Mouse (Mus musculus) G1E-ER4 (cell line): Measurements from ENCODE around the gene Tmppe. TPM values are rescaled to one million over a fixed set of nuclear protein-coding genes. Genes with fewer than 3 reads are reported as not detected.

ENCODE experiments used
- GATA1 ChIP-seq: IDR thresholded peaks from one replicate; pipeline ENCODE4 v1.8.0; 2012; ENCODE audit warnings: low read length, inconsistent platforms
- polyA plus RNA-seq: library from polyadenylated mRNA; stranded (reverse); fragments of >175 nt; gene quantifications from 2 replicates; pipeline ENCODE4 v1.2.3, GENCODE M21; 2012

The Tmppe gene
- polyA plus RNA-seq = 4.2 and 7.4 TPM in 2 replicates

DNA sequence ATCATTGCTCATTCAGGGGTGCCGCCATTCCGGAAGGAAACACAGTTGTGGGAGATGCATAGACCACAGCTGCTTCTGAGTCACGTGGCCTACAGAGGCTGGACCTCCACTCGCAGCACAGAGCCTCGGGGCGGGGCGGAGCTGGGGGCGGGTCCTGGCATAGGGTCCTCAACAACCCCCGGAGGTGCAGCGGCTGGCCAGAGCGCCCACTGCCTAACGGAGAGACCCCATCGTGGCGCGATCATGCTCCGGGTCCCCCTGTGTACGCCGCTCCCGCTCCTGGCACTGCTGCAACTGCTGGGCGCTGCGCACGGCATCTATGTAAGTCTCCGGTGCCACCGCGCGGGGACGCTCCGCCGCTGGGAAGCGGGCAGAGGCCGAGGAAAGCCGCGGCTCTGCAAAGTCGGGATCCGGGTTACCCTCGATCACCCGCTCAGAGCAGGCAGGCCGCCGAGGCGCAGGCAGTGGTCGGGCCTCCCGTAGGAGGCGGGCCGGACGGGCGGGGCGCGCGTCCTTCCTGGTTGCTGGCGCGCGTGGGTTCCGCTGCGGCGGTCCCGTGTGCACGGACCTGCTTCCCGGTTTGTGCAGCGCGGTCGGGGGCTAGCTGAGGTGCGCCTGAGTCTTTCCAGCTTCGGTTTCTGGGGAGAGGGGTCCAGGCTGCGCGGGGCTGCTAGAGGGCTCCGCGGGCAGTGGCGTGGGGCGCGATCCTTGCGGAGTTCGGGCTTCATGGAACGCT, at the start of gene Tmppe, which contains the start of gene Glb1:
Gene Tmppe, plus strand, starts transcription at position 157 of the 736 bp plus-strand sequence.
Gene Glb1, plus strand, starts transcription at position 128 of the 736 bp plus-strand sequence.
- no peak for TF ChIP-seq GATA1

DNA sequence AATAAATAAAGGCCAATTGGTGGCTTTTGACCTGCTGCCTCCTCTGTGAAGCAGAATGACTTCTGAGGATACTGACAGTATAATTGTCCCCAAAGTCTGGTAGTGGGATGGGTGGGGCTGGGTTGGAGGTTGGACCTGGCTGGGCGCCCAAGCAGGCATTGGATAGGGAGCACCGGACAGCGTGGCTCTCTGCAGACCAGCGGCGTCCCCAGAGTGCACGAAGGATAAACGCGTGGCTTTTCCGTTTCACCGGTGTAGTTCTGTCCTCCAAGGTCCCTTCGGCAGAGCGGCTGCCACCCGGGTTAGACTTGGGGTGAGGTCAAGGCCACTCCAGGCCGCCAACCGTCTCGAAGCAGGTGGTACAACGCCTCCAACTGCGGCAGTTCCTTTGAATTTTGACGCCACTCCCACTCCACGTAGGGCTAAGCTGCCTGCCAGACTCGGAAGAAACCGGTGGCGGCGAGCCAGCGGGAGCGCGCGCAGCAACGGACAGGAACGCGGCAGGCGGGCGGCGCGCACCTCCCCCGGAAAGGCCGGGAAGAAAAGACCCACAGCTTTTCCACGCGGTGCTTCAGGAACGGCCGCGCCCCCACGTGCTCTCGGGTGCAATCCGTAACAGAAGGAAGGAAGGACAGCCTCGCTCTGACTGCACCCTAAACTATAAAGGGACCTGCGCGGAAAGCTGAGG, 33.0 kb upstream of the Tmppe start:
- TF ChIP-seq GATA1 = no peak

DNA sequence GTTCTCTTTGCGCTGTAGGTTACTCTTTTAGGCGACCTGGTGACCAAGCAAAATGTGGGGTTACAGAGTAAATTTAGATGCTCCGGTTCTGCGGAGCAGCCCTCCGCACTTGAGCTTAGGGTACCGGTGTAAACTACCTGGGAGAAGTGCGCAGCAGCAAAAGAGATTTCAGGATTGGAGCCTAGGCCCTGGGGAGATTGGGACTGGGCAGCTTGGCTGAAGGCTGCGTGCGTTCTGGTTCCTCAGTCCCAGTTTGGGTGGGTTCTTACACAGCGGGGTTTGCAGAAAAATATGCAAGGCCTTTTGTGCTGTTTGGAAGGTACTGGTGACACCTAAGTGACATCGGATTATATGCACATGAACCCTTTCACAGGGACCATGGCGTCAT, 32.4 kb upstream of the Tmppe start:
- no peak for TF ChIP-seq GATA1

DNA sequence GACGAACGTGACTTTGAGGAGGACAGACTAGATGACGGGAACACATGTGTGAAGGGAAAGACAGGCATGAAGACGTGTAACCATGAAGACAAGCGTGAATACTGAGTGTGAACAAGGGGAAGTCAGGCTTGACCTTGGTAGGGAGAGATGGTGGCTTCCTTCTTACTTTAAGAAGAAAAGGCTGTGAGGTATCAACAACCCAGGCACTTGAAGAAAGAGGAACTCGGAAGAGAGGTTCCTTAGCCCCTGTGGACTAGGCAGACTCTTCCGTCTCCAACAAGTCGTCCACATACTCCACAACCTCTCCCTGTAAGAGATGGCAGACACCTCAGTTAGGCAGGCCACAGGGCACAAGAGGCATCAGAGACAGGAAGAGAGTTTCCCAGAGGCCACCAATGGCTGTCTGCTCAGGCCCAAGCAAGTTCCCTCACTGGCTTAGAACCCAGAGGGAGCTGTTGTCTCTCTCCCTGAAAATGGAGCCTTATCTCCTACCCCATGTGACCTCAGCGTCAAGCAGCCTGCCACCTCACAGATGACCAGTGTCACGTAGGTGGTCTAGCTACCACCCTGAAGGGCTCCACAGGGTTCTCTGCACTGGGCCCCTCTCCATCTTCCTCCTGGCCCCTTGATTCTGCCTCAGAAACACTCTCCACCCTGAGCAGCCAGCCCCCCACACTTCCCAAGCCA, 25.5 kb upstream of the Tmppe start:
- TF ChIP-seq GATA1 = no peak

DNA sequence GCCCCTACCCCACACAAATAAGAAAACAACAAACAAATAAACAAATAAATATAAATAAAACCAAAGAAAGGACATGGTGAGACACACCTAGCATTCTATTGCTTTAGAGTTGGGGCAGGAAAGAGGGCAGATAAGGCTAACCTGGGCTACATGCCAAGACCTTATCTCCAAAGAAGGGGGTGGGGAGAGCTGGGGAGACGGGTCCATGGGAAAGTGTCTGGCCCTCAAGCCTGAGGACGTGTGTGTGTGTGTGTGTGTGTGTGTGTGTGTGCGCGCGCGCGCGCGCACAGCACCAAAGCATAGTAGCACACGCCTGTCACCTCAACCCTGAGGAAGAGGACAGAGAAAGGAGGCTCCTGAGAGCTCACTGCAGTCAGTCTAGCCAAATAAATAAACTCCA, 23.7 kb upstream of the Tmppe start:
- no peak for TF ChIP-seq GATA1

DNA sequence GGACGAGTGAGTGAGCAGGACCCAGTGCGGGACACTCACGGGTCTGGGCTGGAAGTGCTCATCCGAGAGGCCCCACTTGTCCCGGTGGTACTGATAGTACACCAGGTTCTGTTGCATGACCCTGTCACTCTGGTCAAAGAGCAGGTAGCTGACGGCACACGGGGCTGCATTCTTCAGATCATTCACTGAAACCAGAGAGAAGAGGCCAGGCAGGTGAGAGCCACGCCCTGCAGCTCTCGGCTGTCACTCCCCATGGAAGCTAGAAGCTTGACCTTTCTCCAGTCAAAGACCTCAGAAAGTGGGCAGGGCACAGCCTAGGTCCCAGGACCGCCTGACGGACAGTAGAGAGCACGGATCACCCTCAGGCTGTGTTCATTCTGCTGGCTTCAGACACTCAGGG, 21.0 kb upstream of the Tmppe start:
- no peak for TF ChIP-seq GATA1

DNA sequence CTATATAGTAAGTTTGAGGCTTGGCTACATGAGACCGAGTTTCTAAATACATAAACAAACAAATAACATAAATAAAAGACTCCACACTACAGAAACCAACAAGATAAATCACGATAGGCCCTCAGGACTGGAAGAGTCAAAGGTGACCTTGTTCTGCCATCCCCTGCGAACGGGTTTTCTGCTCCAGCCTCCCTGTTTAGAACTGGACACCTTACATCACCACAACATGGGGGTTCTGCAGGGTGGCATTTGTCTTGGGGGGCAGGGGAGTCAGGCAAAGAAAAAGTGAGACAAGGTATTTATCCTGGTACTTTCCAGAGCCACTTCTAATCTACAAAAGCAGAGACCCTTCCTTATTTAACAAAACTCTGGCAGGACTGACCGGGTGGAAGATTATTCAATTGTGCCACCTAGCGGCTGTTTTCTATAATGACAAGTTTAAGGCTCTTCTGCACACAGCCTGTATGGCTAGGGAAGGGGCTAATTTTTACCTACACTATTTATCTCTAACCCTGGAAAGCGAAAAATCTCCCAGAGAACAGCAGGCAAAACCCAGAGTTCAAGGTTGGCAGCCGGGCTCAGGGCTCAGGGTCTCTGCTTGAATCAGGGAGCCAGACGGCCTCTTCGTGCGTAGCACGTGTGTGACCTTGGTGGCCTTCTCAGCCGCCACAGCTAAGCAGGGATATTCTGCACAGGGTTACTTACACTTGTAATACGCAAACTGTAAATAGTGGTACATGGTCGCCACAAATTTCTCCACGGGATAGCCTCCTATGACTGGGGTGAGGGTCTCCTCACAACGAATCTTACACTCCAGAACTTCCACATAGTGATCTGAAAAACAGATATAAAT, 19.8 kb upstream of the Tmppe start:
- TF ChIP-seq GATA1 = no peak

DNA sequence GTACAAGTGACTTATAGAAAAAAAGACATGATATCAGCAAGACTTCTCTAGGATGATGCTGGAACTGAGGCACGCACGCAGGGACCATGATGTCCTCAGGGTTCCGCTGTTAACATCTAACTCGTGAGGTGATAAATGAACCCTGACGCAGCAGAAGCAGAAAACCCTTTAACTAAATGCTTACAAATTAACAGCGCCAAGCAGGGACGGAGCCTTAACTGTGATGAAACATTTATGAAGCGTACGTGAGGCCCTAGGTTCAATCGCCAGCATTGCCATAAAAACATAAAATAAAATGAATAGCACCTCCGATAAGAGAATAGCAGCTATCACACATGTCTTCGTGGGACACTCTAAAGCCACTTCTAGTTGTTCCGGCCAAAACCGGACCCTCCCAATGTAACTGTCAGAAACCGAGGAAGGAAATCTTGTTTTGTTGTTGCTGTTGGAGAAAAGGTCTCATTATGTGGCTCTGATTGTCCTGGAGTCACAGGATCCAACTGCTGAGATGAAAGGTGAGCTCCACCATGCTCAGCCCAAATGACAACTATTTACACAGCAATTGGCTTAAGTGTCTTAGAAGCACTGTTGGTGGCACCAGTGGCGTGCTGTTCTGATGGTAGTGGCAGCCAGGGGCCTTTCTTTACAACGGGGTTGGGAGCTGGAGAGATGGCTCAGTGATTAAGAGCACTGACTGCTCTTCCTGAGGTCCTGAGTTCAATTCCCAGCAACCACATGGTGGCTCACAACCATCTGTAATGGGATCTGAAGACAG, 17.8 kb upstream of the Tmppe start:
- TF ChIP-seq GATA1 = no peak

DNA sequence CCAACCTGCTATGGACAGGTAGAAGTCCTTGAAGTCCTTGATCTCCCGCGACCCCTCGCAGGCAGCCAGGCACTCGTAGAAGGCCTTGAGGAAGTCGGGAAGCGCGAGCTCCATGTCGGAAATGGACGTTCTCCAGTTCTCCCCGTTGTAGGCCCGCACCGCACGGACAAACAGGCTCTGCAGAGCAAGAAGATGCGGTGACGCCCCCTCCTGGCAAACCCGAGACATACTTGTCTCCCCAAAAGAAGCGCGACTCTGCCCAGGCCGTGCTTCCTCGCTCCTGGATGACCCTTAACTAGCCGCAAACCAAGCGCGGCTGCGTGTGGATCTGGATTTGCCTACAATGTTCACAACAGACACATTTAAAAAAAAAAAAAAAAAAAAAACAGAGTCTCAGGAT, 16.2 kb upstream of the Tmppe start:
- no peak for TF ChIP-seq GATA1

DNA sequence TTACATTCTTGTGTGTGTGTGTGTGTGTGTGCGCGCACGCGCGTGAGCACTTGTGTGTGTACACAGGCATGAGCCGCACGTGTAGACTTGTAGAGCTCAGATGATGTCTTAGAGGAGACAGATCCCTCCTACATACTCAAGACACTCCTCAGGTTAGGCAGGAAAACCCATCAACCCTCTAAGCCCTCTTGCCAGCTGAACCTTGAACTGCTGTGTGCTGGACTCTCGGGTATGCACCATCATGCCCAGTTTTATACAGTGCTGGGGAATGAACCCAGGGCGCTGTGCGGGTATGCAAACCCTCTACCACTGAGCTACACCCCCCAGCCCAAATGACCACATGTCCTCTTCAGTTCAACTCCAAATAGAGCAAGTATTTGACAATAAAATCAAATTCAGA, 15.7 kb upstream of the Tmppe start:
- no peak for TF ChIP-seq GATA1

DNA sequence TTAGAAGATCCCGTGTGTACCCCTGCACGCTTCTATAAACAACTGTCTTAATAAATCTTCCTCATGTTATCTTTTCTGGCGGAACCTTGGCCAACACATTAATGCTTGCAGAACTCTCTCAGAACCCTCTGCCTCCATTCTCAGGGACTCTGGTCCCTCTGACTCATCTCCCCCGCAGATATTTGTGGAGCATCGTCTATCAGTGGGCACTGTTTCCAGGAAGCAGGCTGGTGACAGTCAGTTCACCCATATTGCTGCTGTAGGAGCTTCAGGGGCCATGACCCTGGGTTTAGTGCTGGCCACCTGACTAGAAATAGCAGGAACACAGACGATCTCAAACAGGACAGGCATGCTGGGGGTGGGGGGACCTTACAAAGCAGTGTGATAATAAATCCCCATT, 13.8 kb upstream of the Tmppe start:
- no peak for TF ChIP-seq GATA1

DNA sequence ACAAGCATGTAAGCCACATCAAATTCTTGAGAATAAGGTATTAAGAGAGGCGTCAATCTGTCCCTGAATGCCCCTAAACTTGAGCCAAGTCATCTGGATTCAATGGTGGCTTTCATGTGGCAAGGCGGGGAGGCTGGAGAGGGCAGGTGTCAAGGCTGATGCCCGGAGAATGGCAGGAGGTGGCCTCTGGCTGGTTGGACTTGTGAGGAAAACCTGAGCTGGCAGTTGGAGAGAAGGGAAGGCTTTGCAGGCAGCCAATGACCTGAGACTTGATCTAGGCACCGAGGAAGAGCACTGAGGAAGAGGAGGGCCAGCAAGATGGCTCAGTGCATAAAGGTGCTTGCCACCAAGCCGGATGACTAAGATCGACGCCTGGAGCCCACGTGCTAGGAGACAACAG, 12.6 kb upstream of the Tmppe start:
- no peak for TF ChIP-seq GATA1

DNA sequence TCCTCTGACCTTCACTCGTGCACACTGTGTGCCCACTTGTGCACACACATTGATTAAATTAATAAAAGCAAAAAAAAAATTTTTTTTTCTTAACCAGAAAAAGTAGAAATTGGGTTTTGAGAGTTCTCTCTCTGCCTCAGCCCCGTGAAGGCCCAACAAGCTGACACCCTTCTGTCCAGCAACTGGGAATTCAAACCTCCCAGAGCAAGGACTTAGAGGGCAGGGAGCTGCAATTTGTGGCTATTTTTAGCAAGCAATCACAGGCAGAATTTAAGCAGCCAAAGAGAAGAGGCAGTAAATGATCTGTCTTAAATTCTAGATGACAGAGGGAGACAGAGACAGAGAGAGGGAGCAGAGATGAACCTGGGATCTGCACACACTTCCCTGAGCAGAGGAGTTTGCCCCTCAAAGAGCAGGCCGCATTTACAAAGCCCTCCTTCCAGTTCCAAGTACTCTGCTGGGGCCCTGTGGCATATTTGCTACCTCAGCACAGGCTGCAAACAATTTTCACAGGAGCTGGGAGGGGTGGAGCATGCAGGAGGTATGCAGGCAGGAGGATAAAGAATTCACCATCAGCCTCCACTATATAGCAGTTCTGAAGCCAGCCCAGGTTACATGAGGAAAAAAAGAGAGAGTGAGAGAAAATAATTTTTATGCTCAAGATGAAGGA, 12.1 kb upstream of the Tmppe start:
- TF ChIP-seq GATA1 = no peak

DNA sequence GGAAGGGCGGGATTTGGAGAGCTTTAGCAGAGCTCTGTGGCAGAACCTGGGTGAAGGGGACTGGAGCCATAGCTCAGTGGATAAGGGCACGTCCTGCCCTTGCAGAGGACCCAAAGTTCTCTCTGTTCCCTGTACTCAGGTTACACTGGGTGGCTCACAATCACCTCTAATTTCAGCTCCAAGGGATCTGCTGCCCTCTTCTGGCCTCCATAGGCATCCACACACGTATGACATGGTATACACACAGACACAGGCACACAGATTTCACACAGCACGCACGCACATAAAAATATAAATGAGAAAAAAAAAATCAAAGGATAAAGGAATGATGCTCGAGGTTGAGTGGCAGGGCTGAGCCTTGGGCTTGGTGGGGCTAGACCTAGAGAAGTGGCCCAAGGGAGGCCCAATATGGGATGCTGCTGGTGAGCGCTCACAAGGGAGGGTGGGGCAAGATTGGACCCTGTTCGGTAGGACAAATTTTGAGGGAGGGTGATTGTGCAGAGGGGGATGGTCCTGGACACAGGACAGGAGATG, 11.5 kb upstream of the Tmppe start:
- TF ChIP-seq GATA1 = no peak
